Comparison of ENCODE assay signal across 14 mouse cellular contexts in the genomic region with DNA sequence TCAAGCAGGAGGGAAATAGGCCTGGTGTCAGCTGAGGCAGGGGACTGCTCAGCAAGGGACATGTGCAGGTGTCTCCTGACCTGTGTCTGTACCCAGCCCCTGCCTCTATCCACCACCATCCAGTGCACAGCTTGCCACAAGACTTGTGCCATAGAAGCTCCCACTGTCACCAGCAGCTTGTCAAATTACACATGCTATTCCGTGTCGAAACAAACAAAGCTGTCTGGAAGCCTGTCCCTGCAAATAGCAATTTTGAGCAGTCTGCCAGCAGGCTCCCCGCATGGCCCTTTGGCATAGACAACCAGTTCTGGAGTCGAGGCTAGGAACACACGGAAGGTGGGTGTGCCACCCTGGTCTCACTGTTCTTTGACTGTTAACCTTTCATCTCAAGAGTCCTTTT.
DNase-seq lines count a peak whose midpoint lies in the region; ATAC-seq lines count a peak whose summit lies in the region.
"Had no signal": no experiment of that assay in that cellular context is flagged by ENCODE, and none has a peak within 500 bp of the region (broad histone marks: within the 10 kb centered on the region; RNA-seq: fewer than 3 reads in every experiment).

No protein-coding gene starts in this region.

- no peak overlapping the region for H3K9ac ChIP-seq in hindbrain, embryonic 13.5 days
- H3K9ac ChIP-seq in hindbrain, embryonic 14.5 days: no peak overlapping the region
- H3K9ac ChIP-seq in heart, embryonic 12.5 days: no peak overlapping the region
- H3K9ac ChIP-seq: embryonic facial prominence, embryonic 15.5 days; liver, postnatal 0 days; neural tube, embryonic 13.5 days had no signal

- no peaks in the 10 kb centered on the region for H3K9me3 ChIP-seq in hindbrain, embryonic 13.5 days
- H3K9me3 ChIP-seq in hindbrain, embryonic 14.5 days (ENCODE audit: control insufficient read depth, low read length): no peaks in the 10 kb centered on the region
- H3K9me3 ChIP-seq in heart, embryonic 12.5 days (replicated peaks): no peaks in the 10 kb centered on the region
- H3K9me3 ChIP-seq: embryonic facial prominence, embryonic 15.5 days; limb, embryonic 10.5 days; neural tube, embryonic 13.5 days had no signal

- H3K4me2 ChIP-seq in hindbrain, embryonic 13.5 days: no peak overlapping the region
- no peak overlapping the region for H3K4me2 ChIP-seq in hindbrain, embryonic 14.5 days (replicated peaks)
- no peak overlapping the region for H3K4me2 ChIP-seq in heart, embryonic 12.5 days
- H3K4me2 ChIP-seq: embryonic facial prominence, embryonic 15.5 days; neural tube, embryonic 13.5 days had no signal

- ATAC-seq in hindbrain, embryonic 13.5 days (ENCODE audit: low FRiP score): no peak
- no peak for ATAC-seq in hindbrain, embryonic 14.5 days (ENCODE audit: low FRiP score)
- no peak for ATAC-seq in heart, embryonic 12.5 days (ENCODE audit: insufficient number of reproducible peaks, low FRiP score)
- ATAC-seq: liver, postnatal 0 days had no signal

- H3K27ac ChIP-seq in hindbrain, embryonic 13.5 days: peak overlapping the region; percentile 30; the same call in 1 of the 2 replicates
- no peak overlapping the region for H3K27ac ChIP-seq in hindbrain, embryonic 14.5 days
- H3K27ac ChIP-seq in heart, embryonic 12.5 days (ENCODE audit: poor library complexity, severe bottlenecking): no peak overlapping the region
- H3K27ac ChIP-seq: embryonic facial prominence, embryonic 15.5 days; limb, embryonic 10.5 days; neural tube, embryonic 13.5 days had no signal

- peaks cover 20% of the 10 kb centered on the region for H3K4me1 ChIP-seq in hindbrain, embryonic 13.5 days (replicated peaks)
- peaks cover 5% of the 10 kb centered on the region; the same call in 1 of the 2 replicates for H3K4me1 ChIP-seq in hindbrain, embryonic 14.5 days (replicated peaks; ENCODE audit: control insufficient read depth, insufficient read depth, low read length)
- no peaks in the 10 kb centered on the region for H3K4me1 ChIP-seq in heart, embryonic 12.5 days (replicated peaks)
- H3K4me1 ChIP-seq: embryonic facial prominence, embryonic 15.5 days; limb, embryonic 10.5 days had no signal

- no peaks in the 10 kb centered on the region for H3K27me3 ChIP-seq in hindbrain, embryonic 13.5 days
- H3K27me3 ChIP-seq in hindbrain, embryonic 14.5 days (ENCODE audit: control insufficient read depth, insufficient read depth, low read length): no peaks in the 10 kb centered on the region
- H3K27me3 ChIP-seq in heart, embryonic 12.5 days (replicated peaks): no peaks in the 10 kb centered on the region
- H3K27me3 ChIP-seq: embryonic facial prominence, embryonic 15.5 days; neural tube, embryonic 13.5 days had no signal

- no peak overlapping the region for H3K4me3 ChIP-seq in hindbrain, embryonic 13.5 days
- no peak overlapping the region for H3K4me3 ChIP-seq in hindbrain, embryonic 14.5 days (replicated peaks; ENCODE audit: low read length)
- no peak overlapping the region for H3K4me3 ChIP-seq in heart, embryonic 12.5 days
- H3K4me3 ChIP-seq: embryonic facial prominence, embryonic 15.5 days; limb, embryonic 10.5 days; neural tube, embryonic 13.5 days had no signal

- 72% methylated on average over 5 of the region's 5 CpGs for WGBS in hindbrain, embryonic 13.5 days
- 72% methylated on average over 5 of the region's 5 CpGs for WGBS in hindbrain, embryonic 14.5 days
- 78% methylated on average over 5 of the region's 5 CpGs for WGBS in heart, embryonic 12.5 days

- no peaks in the 10 kb centered on the region for H3K36me3 ChIP-seq in hindbrain, embryonic 13.5 days
- H3K36me3 ChIP-seq in hindbrain, embryonic 14.5 days (replicated peaks; ENCODE audit: control insufficient read depth, insufficient read depth): no peaks in the 10 kb centered on the region
- H3K36me3 ChIP-seq in heart, embryonic 12.5 days: no peaks in the 10 kb centered on the region
- H3K36me3 ChIP-seq: embryonic facial prominence, embryonic 15.5 days; limb, embryonic 10.5 days; neural tube, embryonic 13.5 days had no signal

- DNase-seq in hindbrain, embryonic 14.5 days (ENCODE audit: low spot score): no peak
- peak; percentile 76 for DNase-seq in brain, adult 2 months (ENCODE audit: low read depth, low spot score)
- DNase-seq in cerebellum, adult 9-10 months: peak; percentile 68
- DNase-seq in layer of hippocampus, adult 9-11 months: peak; percentile 91
- DNase-seq in urinary bladder, postnatal 10 days (ENCODE audit: low spot score): no peak
- DNase-seq in yolk sac, embryonic 10.5 days (ENCODE audit: low spot score): no peak
- DNase-seq: gastrocnemius, postnatal 10 days; kidney, adult 18-20 months; liver, postnatal 0 days had no signal

Comparison
In these comparisons a context has a peak if more than half of its experiments do, and no peak if none do; other contexts are left out.
1. DNase-seq: peak in brain, adult 2 months (single experiment), cerebellum, adult 9-10 months (single experiment) and layer of hippocampus, adult 9-11 months (single experiment); none in hindbrain, embryonic 14.5 days (single experiment), urinary bladder, postnatal 10 days (single experiment) and yolk sac, embryonic 10.5 days (single experiment).